Mouse (Mus musculus) adrenal gland, adult 8-10 months (tissue): Measurements from ENCODE around the gene Gm12169. TPM values are rescaled to one million over a fixed set of nuclear protein-coding genes. Genes with fewer than 3 reads are reported as not detected.
"Not testable (repeated sequence)": the region's sequence is repeated elsewhere in the genome, so short reads cannot be mapped to it uniquely, and the experiment has no call there.

Experiments used
- DNase-seq: peaks from one replicate; pipeline ENCODE4 v3.0.0; 2022
- total RNA-seq, 4 experiments: library from RNA; stranded (reverse); gene quantifications; 2 replicates each; pipeline ENCODE4 v1.2.4; 2022

The Gm12169 gene
- total RNA-seq: not detected

GRCm38 (mm10) chr11:46523912-46524311 is at the start of gene Gm12169:
Gene Gm12169, plus strand, starts transcription at chr11:46524212.
- DNase-seq: no peak

DNA sequence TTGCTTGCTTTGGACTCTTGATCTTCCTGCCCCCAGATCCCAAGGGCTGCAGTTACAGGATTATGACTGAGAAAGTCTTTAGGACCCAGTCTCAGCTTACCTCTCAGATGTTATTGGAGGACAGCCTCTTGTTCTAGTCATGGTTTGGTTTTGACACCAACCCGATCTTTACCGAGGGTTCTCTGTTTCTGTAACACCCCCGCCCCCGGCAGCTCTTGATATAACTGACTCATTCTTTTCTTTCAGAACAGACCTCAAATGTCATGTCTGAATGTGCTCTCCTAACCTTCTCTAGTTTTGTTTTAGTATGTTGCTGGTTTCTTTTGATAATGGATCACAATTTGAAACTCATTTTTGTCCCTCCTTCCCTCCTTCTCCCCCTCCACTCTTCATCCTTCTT is 49.8 kb upstream of the Gm12169 start:
- no peak for DNase-seq

GRCm38 (mm10) chr11:46479311-46479710 is 44.7 kb upstream of the Gm12169 start:
- no peak for DNase-seq

DNA sequence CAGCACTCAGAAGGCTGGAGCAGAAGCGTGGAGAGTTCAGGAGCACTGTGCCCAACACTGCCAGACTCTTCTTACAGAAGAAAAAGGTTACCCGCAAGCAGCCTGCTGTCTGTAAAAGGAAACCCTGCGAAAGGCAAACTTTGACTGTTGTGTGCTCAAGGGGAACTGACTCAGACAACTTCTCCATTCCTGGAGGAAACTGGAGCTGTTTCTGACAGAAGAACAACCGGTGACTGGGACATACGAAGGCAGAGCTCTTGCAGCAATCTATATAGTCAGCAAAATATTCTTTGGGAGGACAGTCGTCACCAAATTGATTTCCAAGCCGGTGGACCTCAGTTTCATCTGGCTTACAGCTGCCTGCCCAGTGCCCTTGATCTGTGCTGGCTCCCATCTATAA is 43.5 kb upstream of the Gm12169 start:
- DNase-seq: no peak

DNA sequence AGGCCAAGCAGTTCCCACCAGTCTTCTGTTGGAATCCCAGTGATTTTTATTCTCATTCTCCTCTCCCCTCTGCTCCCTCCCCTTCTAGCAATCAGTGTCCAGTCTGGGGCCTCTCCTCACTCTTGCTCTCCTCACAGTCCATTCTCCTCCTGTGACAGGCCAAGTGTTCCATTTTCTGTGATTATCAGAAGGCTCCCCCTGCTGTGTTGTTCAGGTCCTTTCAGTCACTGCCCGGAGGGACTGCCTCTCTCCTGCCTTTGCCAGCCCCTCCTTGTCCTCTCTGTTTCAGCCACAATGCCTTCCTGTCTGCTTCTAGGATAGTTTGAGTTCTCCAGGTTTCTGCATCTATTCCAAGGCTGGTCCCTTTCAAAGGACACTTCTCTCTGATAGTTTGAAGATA is 35.8 kb upstream of the Gm12169 start:
- DNase-seq: no peak

GRCm38 (mm10) chr11:46488650-46489049 is 35.4 kb upstream of the Gm12169 start:
- no peak for DNase-seq

- DNase-seq: no peak
These were observed 16.9 kb upstream of the Gm12169 start for GRCm38 (mm10) chr11:46507146-46507545.

DNA sequence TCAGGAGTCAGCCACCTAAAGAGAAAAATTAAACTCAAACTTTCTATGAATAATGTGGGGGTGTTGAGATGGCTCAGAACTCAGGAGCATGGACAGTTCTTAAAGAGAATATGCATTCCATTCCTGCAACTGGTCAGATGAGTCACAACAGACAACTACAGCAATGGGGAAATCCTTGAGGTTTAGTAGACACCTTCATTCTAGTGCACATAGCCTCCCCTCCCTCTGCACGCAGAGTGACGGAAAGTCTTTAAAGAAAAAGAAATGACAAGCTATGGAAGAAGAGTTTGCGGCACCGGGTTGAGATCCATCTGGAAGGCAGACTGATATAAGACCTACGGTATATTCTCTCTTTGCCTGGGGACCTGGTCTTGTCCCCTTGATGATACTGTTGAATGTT is 14.1 kb upstream of the Gm12169 start:
- DNase-seq: no peak

DNA sequence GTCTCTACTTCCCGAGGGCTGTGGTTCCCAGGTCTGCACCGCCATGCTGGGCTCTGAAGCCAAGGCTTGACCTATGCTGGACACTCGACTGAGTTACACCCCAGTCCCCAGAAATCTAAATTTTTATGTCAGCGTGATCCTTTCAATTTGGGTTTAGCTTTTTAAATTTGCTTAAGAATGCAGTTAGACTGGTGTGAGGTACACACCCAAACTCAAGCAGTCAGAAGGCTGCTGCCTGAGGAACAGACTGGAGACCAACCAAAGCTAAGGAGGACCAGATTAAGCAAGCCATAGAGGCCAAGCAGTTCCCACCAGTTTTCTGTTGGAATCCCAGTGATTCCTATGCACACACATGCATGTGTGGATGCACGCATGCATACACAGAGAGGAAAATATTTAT is 2.7 kb upstream of the Gm12169 start:
- not testable (repeated sequence) for DNase-seq

GRCm38 (mm10) chr11:46522719-46523118 is 1.3 kb upstream of the Gm12169 start:
- DNase-seq: no peak

GRCm38 (mm10) chr11:46530149-46530548 is 6.1 kb downstream of the Gm12169 start:
- DNase-seq: no peak

GRCm38 (mm10) chr11:46536978-46537377 is 13.0 kb downstream of the Gm12169 start:
- DNase-seq: no peak

DNA sequence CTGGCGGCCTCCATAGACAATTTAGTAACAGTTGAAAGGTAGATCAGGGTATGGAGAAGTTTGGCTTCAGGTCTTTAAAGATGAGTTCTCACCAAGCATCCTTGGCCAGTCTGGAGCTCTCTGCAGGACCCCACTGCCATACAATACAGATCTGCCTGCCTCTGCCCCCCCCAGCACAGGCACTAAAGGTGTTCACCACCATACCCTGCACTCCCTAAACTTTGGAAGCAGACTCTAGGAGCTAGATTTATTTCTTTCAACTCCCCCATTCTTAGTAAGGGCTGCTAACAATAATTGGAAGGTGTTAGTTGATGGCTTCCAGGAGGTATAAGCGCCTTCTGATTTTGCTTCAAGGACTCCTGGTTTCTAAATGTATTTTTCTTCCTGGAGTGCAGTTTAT is 19.5 kb downstream of the Gm12169 start:
- DNase-seq: no peak

GRCm38 (mm10) chr11:46549721-46550120 is 25.7 kb downstream of the Gm12169 start:
- no peak for DNase-seq

DNA sequence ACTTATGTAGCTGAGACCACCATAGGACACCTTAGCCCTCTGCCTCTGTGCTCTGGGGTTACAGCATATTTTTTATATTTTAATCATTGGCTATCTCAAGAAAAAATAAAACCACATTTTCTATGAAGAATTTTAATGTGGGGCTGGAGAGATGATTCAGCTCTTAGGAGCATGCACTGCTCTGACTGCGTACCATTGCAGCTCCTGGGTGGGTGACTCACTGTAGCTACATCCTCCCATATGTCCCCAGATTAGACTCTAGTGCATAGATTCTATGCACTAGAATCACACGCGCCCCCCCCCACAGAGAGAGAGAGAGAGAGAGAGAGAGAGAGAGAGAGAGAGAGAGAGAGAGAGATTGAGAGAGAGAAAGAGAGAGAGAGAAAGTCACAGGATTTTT is 28.7 kb downstream of the Gm12169 start:
- DNase-seq: no peak

DNA sequence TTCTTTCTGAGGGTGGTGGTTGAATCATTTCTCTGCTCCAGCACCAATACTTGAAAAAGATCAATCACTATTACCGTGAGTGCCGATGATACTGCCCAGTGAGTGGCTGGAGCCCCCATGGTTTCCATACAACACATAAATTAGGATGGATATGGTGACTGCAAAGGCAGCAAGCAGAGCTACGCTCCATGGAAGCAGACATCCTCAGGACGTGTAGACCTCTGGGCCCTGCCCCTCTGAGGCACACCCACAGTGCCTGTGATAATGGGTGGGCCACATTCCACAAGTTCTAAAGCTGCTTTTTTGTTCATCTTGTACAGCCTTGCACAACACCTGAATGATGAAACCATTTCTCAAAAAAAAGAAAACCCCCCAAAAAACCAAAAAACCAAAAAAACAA is 37.1 kb downstream of the Gm12169 start:
- DNase-seq: no peak

GRCm38 (mm10) chr11:46564671-46565070 is 40.7 kb downstream of the Gm12169 start:
- peak; percentile 56 for DNase-seq

DNA sequence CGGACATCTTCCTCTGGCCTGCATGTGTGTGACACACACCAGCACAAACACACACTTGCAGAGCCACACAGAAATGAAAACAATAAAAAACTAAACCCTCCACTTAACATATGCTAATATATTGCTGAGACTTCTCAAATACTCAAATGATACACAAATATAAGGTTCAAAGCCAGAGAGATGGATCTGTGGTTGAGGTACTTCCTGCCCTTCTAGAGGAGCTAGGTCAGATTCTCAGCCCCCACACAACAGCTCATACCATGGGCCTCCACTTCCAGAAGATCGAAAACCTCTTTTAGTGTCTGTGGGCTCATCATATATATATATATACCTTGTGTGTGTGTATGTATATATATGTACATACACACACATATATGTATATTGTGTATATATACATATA is 42.0 kb downstream of the Gm12169 start:
- DNase-seq: no peak

- no peak for DNase-seq
These were observed 45.1 kb downstream of the Gm12169 start for GRCm38 (mm10) chr11:46569107-46569506.

GRCm38 (mm10) chr11:46571327-46571726 is 47.3 kb downstream of the Gm12169 start, which contains the start of gene BC053393:
Gene BC053393, plus strand, starts transcription at chr11:46571536.
- DNase-seq: no peak

- peak; percentile 76 for DNase-seq
These were observed 54.8 kb downstream of the Gm12169 start for GRCm38 (mm10) chr11:46578771-46579281.

DNA sequence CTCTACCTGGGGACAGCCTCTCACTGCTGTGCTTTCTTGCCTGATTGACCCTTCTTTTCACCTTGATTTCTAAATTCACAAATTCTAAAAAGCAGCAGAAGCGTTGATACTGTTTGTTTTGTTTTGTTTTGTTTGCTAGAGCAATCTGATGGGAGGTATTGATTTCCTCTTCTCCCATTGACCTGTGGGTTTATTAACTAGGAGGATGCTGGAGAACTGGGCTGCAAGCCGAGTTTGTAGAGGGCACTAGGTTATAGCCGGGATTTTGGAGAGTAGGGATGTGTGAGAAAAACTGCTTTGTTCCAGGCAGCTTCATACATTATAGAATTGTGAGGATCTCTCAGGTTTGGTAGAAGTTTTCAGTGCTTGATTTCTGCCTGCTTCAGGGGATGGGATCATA is 56.4 kb downstream of the Gm12169 start:
- no peak for DNase-seq

GRCm38 (mm10) chr11:46582741-46583140 is 58.7 kb downstream of the Gm12169 start:
- no peak for DNase-seq
